Mouse (Mus musculus): ENCODE results near the gene Col18a1.
"Not testable (repeated sequence)": the region's sequence is repeated elsewhere in the genome, so short reads cannot be mapped to it uniquely, and the experiment has no call there.

The Col18a1 gene

GRCm38 (mm10) chr10:77136205-77136604, 30.1 kb downstream of the Col18a1 start:
- no peak for DNase-seq (ENCODE audit: low read depth, low spot score)

GRCm38 (mm10) chr10:77135274-77135829, 31.0 kb downstream of the Col18a1 start:
- no peak for DNase-seq (ENCODE audit: low read depth, low spot score)

- not testable (repeated sequence) for DNase-seq (ENCODE audit: low read depth, low spot score)
These were observed 31.6 kb downstream of the Col18a1 start for GRCm38 (mm10) chr10:77134807-77135152.

GRCm38 (mm10) chr10:77133951-77134806, 32.2 kb downstream of the Col18a1 start:
- DNase-seq (ENCODE audit: low read depth, low spot score), result no peak

GRCm38 (mm10) chr10:77132118-77132517, 34.2 kb downstream of the Col18a1 start:
- no peak for DNase-seq (ENCODE audit: low read depth, low spot score)

GRCm38 (mm10) chr10:77131536-77131935, 34.8 kb downstream of the Col18a1 start:
- DNase-seq (ENCODE audit: low read depth, low spot score), result no peak

- DNase-seq (ENCODE audit: low read depth, low spot score), result peak; percentile 95
These were observed 35.6 kb downstream of the Col18a1 start for GRCm38 (mm10) chr10:77130561-77131240.

- no peak for DNase-seq (ENCODE audit: low read depth, low spot score)
These were observed 36.5 kb downstream of the Col18a1 start for GRCm38 (mm10) chr10:77129637-77130410.

GRCm38 (mm10) chr10:77127926-77128325, 38.4 kb downstream of the Col18a1 start:
- DNase-seq (ENCODE audit: low read depth, low spot score), result no peak

GRCm38 (mm10) chr10:77126590-77126989, 39.8 kb downstream of the Col18a1 start:
- no peak for DNase-seq (ENCODE audit: low read depth, low spot score)

GRCm38 (mm10) chr10:77125078-77125731, 41.1 kb downstream of the Col18a1 start:
- DNase-seq (ENCODE audit: low read depth, low spot score), result no peak

- DNase-seq (ENCODE audit: low read depth, low spot score), result no peak
These were observed 42.4 kb downstream of the Col18a1 start for GRCm38 (mm10) chr10:77123953-77124352.

GRCm38 (mm10) chr10:77121287-77122022, 44.9 kb downstream of the Col18a1 start:
- no peak for DNase-seq (ENCODE audit: low read depth, low spot score)

- DNase-seq (ENCODE audit: low read depth, low spot score), result no peak
These were observed 45.8 kb downstream of the Col18a1 start for GRCm38 (mm10) chr10:77120501-77120900.

GRCm38 (mm10) chr10:77119437-77119836, 46.9 kb downstream of the Col18a1 start:
- DNase-seq (ENCODE audit: low read depth, low spot score), result no peak

GRCm38 (mm10) chr10:77118361-77118760, 48.0 kb downstream of the Col18a1 start:
- DNase-seq (ENCODE audit: low read depth, low spot score), result no peak

- DNase-seq (ENCODE audit: low read depth, low spot score), result no peak
These were observed 49.6 kb downstream of the Col18a1 start for GRCm38 (mm10) chr10:77116537-77117455.

- DNase-seq (ENCODE audit: low read depth, low spot score), result no peak
These were observed 52.7 kb downstream of the Col18a1 start for GRCm38 (mm10) chr10:77113489-77114240.

All from mesoderm, embryonic 11.5 days (tissue).